Mouse (Mus musculus) testis, adult 2 months (tissue): ENCODE data around the gene Oas1h.

ENCODE experiments used
- CTCF ChIP-seq: fragments of 200-500 bp; IDR thresholded peaks from 2 replicates; pipeline ENCODE4 v1.5.1; 2012; ENCODE audit warnings: low read depth, mild to moderate bottlenecking, inconsistent platforms, low read length, moderate library complexity; ENCODE audit not compliant: control insufficient read depth, insufficient read depth, insufficient replicate concordance
- POLR2A ChIP-seq: fragments of 200-500 bp; IDR thresholded peaks from 2 replicates; pipeline ENCODE4 v1.6.1; 2012; ENCODE audit warnings: low read depth, mild to moderate bottlenecking, inconsistent platforms, low read length, moderate library complexity; ENCODE audit not compliant: control insufficient read depth

DNA sequence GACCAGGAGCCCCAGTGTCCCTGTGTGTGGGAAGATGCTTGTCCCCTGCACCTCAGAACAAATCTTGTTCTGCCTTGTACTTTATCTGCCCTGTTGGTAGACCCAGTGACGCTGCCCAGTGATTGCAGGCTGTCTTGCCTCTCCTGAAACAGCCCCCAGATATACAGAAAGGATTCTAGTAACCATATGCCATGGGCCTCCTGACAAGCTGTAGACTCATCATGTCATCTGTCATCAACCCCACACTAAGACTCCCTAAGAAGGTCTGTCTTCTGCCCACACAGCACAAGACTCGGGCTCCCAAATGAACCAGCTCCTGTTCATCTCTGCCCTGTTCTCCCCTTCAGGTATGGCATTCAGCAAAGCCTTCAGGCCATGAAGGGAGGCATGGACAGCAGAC, 2.0 kb upstream of the Oas1h start:
- TF ChIP-seq CTCF: no peak
- no peak for TF ChIP-seq POLR2A
